Mouse (Mus musculus) adrenal gland (tissue): ENCODE measurements around the gene Thbs2.
"Not testable (repeated sequence)": the region's sequence is repeated elsewhere in the genome, so short reads cannot be mapped to it uniquely, and the experiment has no call there.

ENCODE experiments used
- intact Hi-C: fragments of 180-260 bp; cut with DNase I; formaldehyde crosslinking; loops from one replicate; pipeline ENCODE4 v1.15.1; 2025

The Thbs2 gene

GRCm38 (mm10) chr17:14635546-14636323, 58.3 kb downstream of the Thbs2 start:
- intact Hi-C loops: no loop called here

GRCm38 (mm10) chr17:14628901-14629300, 65.1 kb downstream of the Thbs2 start:
- intact Hi-C loops: no loop called here

GRCm38 (mm10) chr17:14627828-14628338, 66.2 kb downstream of the Thbs2 start:
- intact Hi-C loops: no loop called here

DNA sequence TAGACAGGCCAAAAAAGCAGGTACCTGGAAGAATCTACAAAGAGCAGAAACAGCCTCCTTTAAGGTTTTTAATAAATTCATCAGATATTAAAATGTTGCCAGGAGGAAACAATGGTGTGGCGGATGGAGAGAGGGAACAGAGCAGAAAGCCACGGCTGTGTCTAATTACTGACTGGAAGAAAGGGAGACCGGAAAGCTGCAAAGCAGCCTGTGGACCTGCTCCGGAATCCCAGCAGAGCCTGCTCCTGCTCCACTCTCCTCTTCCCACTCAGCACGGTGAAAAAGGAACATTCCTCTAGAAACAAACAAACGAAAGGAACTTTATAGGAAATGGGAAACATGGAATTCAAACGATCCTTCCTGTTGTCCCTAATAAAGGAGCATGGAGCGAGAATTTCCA, 69.6 kb downstream of the Thbs2 start:
- intact Hi-C loops: no loop called here

DNA sequence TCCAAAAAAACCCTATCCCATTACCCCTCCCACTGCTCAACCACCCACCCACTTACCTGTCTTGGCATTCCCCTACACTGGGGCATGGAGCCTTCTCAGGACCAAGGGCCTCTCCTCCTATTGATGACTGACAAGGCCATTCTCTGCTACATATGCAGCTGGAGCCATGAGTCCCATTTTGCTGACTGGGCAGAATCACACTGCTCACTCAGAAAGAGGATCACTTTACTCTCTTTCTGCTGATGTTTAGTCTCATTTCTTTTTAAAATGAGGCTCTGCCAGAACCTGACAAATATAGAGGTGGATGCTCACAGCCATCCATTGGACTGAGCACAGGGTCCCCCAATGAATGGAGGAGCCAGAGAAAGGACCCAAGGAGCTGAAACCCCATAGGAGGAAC, 73.0 kb downstream of the Thbs2 start:
- intact Hi-C loops: not testable (repeated sequence)

DNA sequence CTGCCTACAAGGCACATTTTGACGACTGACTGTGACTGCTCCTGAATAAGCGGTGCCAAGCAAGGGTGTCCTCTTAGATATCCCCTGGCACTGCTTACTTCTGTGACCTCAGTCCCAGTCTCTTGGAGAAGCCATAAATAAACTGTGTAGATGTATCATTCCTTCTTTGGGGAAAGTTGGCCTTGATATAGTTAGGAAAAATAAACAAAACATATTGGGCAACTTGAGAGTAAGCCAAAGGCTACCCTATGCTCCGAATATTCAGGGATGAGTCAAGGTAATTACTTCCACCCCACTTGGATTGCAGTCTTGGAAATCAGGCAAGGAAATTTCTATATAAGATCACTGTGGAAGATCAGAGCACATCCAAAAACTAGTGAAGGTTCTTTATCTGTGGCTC, 74.0 kb downstream of the Thbs2 start:
- intact Hi-C loops: no loop called here

- intact Hi-C loops: no loop called here
Observed at GRCm38 (mm10) chr17:14619038-14619437, 75.0 kb downstream of the Thbs2 start.
